Mouse (Mus musculus) MEL (cell line): ENCODE measurements around the gene Cds2. TPM values are rescaled to one million over a fixed set of nuclear protein-coding genes. Genes with fewer than 3 reads are reported as not detected.

Experiments used
- DNase-seq: peaks from one replicate; pipeline ENCODE4 v3.0.0; 2011; ENCODE audit warnings: low read depth, low spot score
- H3K27ac ChIP-seq: 2 replicates; pipeline ENCODE4 v1.5.1; 2012; ENCODE audit warnings: low read depth, mild to moderate bottlenecking, control low read depth, low read length, moderate library complexity; ENCODE audit not compliant: control insufficient read depth
- H3K27me3 ChIP-seq, 2 experiments: fragments of 150-350 bp in 1 of 2; sonication (generic) in 1 of 2; 2 replicates each; pipeline ENCODE4 v1.6.1; 2012; ENCODE audit warnings: low read length in 2 of 2, mild to moderate bottlenecking in 2 of 2, improper control_type of control experiment in 1 of 2, moderate library complexity in 1 of 2; ENCODE audit not compliant: insufficient read depth in 2 of 2, control insufficient read depth in 1 of 2
- H3K36me3 ChIP-seq, 2 experiments: 2 replicates each; pipeline ENCODE4 v1.6.1; 2012 to 2014; ENCODE audit warnings: low read length in 2 of 2, improper control_type of control experiment in 1 of 2, inconsistent platforms in 1 of 2, mild to moderate bottlenecking in 1 of 2; ENCODE audit not compliant: insufficient read depth in 2 of 2, control insufficient read depth in 1 of 2
- H3K4me1 ChIP-seq, 2 experiments: fragments of 150-350 bp in 1 of 2; sonication (generic) in 1 of 2; 2 replicates each; pipeline ENCODE4 v1.6.1; 2012; ENCODE audit warnings: low read length in 2 of 2, improper control_type of control experiment in 1 of 2, mild to moderate bottlenecking in 1 of 2; ENCODE audit not compliant: insufficient read depth in 2 of 2, control insufficient read depth in 1 of 2
- H3K4me3 ChIP-seq, 2 experiments: fragments of 150-350 bp in 1 of 2; sonication (generic) in 1 of 2; 2 replicates each; pipeline ENCODE4 v1.5.1; 2012; ENCODE audit warnings: low read depth in 2 of 2, low read length in 2 of 2, mild to moderate bottlenecking in 2 of 2, moderate library complexity in 2 of 2, control low read depth in 1 of 2, improper control_type of control experiment in 1 of 2; ENCODE audit not compliant: control insufficient read depth in 1 of 2, insufficient read depth in 1 of 2
- H3K79me2 ChIP-seq: 2 replicates; pipeline ENCODE4 v1.6.1; 2012; ENCODE audit warnings: mild to moderate bottlenecking, low read length, moderate library complexity; ENCODE audit not compliant: control insufficient read depth, poor library complexity, insufficient read depth
- H3K9ac ChIP-seq: 2 replicates; pipeline ENCODE4 v1.6.1; 2012; ENCODE audit warnings: low read depth, mild to moderate bottlenecking, control low read depth, low read length, moderate library complexity; ENCODE audit not compliant: control insufficient read depth, poor library complexity, severe bottlenecking
- H3K9me3 ChIP-seq: fragments of 150-350 bp; sonication (generic); replicated peaks from 2 replicates; pipeline ENCODE4 v1.6.1; 2012; ENCODE audit warnings: mild to moderate bottlenecking, low read length, improper control_type of control experiment, moderate library complexity; ENCODE audit not compliant: insufficient read depth
- BHLHE40 ChIP-seq: IDR thresholded peaks from 2 replicates; pipeline ENCODE4 v1.6.1; 2012; ENCODE audit warnings: low read depth, mild to moderate bottlenecking, inconsistent platforms, low read length, improper control_type of control experiment, borderline replicate concordance
- CHD1 ChIP-seq: IDR thresholded peaks from 2 replicates; pipeline ENCODE4 v1.6.1; 2012; ENCODE audit warnings: low read depth, mild to moderate bottlenecking, inconsistent platforms, low read length, improper control_type of control experiment
- CTCF ChIP-seq, 3 experiments: IDR thresholded peaks in 2 of 3; conservative IDR thresholded peaks in 1 of 3; 2 replicates each; pipeline ENCODE4 v1.5.1; 2011 to 2012; ENCODE audit warnings: low read length in 3 of 3, low read depth in 2 of 3, mild to moderate bottlenecking in 2 of 3, improper control_type of control experiment in 1 of 3, inconsistent platforms in 1 of 3, mixed read lengths in 1 of 3, moderate library complexity in 1 of 3; ENCODE audit not compliant: control insufficient read depth in 1 of 3, insufficient read depth in 1 of 3, poor library complexity in 1 of 3, severe bottlenecking in 1 of 3
- ELF1 ChIP-seq: IDR thresholded peaks from 2 replicates; pipeline ENCODE4 v1.6.1; 2014; ENCODE audit warnings: low read depth, mild to moderate bottlenecking, inconsistent platforms, low read length, improper control_type of control experiment, moderate library complexity
- GABPA ChIP-seq: IDR thresholded peaks from 2 replicates; pipeline ENCODE4 v1.6.1; 2012; ENCODE audit warnings: low read depth, mild to moderate bottlenecking, inconsistent platforms, low read length, improper control_type of control experiment, moderate library complexity
- GATA1 ChIP-seq: IDR thresholded peaks from 2 replicates; pipeline ENCODE4 v1.6.1; 2011; ENCODE audit warnings: low read depth, low read length, improper control_type of control experiment
- HCFC1 ChIP-seq: IDR thresholded peaks from 2 replicates; pipeline ENCODE4 v1.6.1; 2012; ENCODE audit warnings: low read depth, mild to moderate bottlenecking, inconsistent platforms, low read length, improper control_type of control experiment, moderate library complexity
- KAT2A ChIP-seq: conservative IDR thresholded peaks from 2 replicates; pipeline ENCODE4 v1.6.1; 2012; ENCODE audit warnings: low read depth, low read length, improper control_type of control experiment, inconsistent platforms
- MAFK ChIP-seq: IDR thresholded peaks from 2 replicates; pipeline ENCODE4 v1.6.1; 2011; ENCODE audit warnings: low read depth, mild to moderate bottlenecking, low read length, improper control_type of control experiment, borderline replicate concordance
- MAZ ChIP-seq: IDR thresholded peaks from 2 replicates; pipeline ENCODE4 v1.6.1; 2012; ENCODE audit warnings: low read depth, mild to moderate bottlenecking, inconsistent platforms, low read length, improper control_type of control experiment
- MEF2A ChIP-seq: IDR thresholded peaks from 2 replicates; pipeline ENCODE4 v1.6.1; 2014; ENCODE audit warnings: low read depth, mild to moderate bottlenecking, inconsistent platforms, low read length, improper control_type of control experiment; ENCODE audit not compliant: poor library complexity, insufficient replicate concordance, severe bottlenecking; ENCODE audit errors: extremely low read depth
- MXI1 ChIP-seq: IDR thresholded peaks from 2 replicates; pipeline ENCODE4 v1.6.1; 2011; ENCODE audit warnings: mild to moderate bottlenecking, low read depth, low read length, improper control_type of control experiment
- MYB ChIP-seq: IDR thresholded peaks from 2 replicates; pipeline ENCODE4 v1.6.1; 2011; ENCODE audit warnings: mild to moderate bottlenecking, low read depth, low read length, improper control_type of control experiment
- MYC ChIP-seq: IDR thresholded peaks from 2 replicates; pipeline ENCODE4 v1.6.1; 2011; ENCODE audit warnings: low read depth, mild to moderate bottlenecking, low read length, improper control_type of control experiment, moderate library complexity
- POLR2A ChIP-seq, 2 experiments: IDR thresholded peaks; 2 replicates each; pipeline ENCODE4 v1.6.1; 2011 to 2012; ENCODE audit warnings: low read length in 2 of 2, mild to moderate bottlenecking in 2 of 2, control low read depth in 1 of 2, improper control_type of control experiment in 1 of 2, low read depth in 1 of 2, moderate library complexity in 1 of 2; ENCODE audit not compliant: control insufficient read depth in 1 of 2, insufficient read depth in 1 of 2, poor library complexity in 1 of 2
- POLR2AphosphoS2 ChIP-seq: IDR thresholded peaks from 2 replicates; pipeline ENCODE4 v1.6.1; 2011; ENCODE audit warnings: low read length, improper control_type of control experiment
- RCOR1 ChIP-seq: IDR thresholded peaks from 2 replicates; pipeline ENCODE4 v1.6.1; 2012; ENCODE audit warnings: low read depth, mild to moderate bottlenecking, inconsistent platforms, low read length, improper control_type of control experiment
- SIN3A ChIP-seq: IDR thresholded peaks from 2 replicates; pipeline ENCODE4 v1.6.1; 2012; ENCODE audit warnings: low read length, improper control_type of control experiment, inconsistent platforms
- TAL1 ChIP-seq: IDR thresholded peaks from 2 replicates; pipeline ENCODE4 v1.6.1; 2012; ENCODE audit warnings: mild to moderate bottlenecking, inconsistent platforms, low read length, moderate library complexity, mixed read lengths
- UBTF ChIP-seq: IDR thresholded peaks from 2 replicates; pipeline ENCODE4 v1.6.1; 2012; ENCODE audit warnings: low read depth, mild to moderate bottlenecking, inconsistent platforms, low read length, improper control_type of control experiment, moderate library complexity, borderline replicate concordance; ENCODE audit not compliant: insufficient read depth
- USF1 ChIP-seq: IDR thresholded peaks from 2 replicates; pipeline ENCODE4 v1.6.1; 2014; ENCODE audit warnings: low read depth, mild to moderate bottlenecking, inconsistent platforms, low read length, improper control_type of control experiment, moderate library complexity
- USF2 ChIP-seq, 2 experiments: IDR thresholded peaks; 2 replicates each; pipeline ENCODE4 v1.6.1; 2011 to 2012; ENCODE audit warnings: improper control_type of control experiment in 2 of 2, low read length in 2 of 2, borderline replicate concordance in 1 of 2, inconsistent platforms in 1 of 2, low read depth in 1 of 2, mild to moderate bottlenecking in 1 of 2; ENCODE audit not compliant: insufficient read depth in 1 of 2
- ZC3H11A ChIP-seq: IDR thresholded peaks from 2 replicates; pipeline ENCODE4 v1.6.1; 2012; ENCODE audit warnings: low read depth, mild to moderate bottlenecking, inconsistent platforms, low read length, improper control_type of control experiment
- ZKSCAN1 ChIP-seq: IDR thresholded peaks from 2 replicates; pipeline ENCODE4 v1.6.1; 2012; ENCODE audit warnings: low read depth, mild to moderate bottlenecking, inconsistent platforms, low read length, improper control_type of control experiment, moderate library complexity
- ZNF384 ChIP-seq: IDR thresholded peaks from 2 replicates; pipeline ENCODE4 v1.6.1; 2012; ENCODE audit warnings: low read depth, mild to moderate bottlenecking, inconsistent platforms, low read length, improper control_type of control experiment
- polyA plus RNA-seq, 2 experiments: library from polyadenylated mRNA; stranded (reverse) in 1 of 2; unstranded in 1 of 2; fragments of >175 nt in 1 of 2; fragments of >200 nt in 1 of 2; gene quantifications; 2 replicates each; pipeline versions ENCODE4 v1.2.1 to v1.2.4; 2012; ENCODE audit warnings: low replicate concordance in 2 of 2, low read depth in 1 of 2; ENCODE audit not compliant: insufficient read length in 2 of 2, insufficient read depth in 1 of 2, missing spikeins in 1 of 2
- total RNA-seq: library from RNA; depleted of rRNA; stranded (reverse); fragments of 300-350 nt; gene quantifications from 2 replicates; pipeline ENCODE4 v1.2.3, GENCODE M21; 2012

The Cds2 gene
- total and polyA plus RNA-seq, 3 experiments = 8.8 to 28.5 TPM; not detected in 1

GRCm38 (mm10) chr2:132270331-132270951 lies 7.5 kb downstream of the Cds2 start:
- no peak overlapping the region for H3K27ac ChIP-seq
- peaks cover 0 to 7% of the 10 kb centered on the region in 2 experiments; a peak in 2 of 4 replicates for H3K4me1 ChIP-seq
- TF ChIP-seq MAFK = no peak
- no peak for TF ChIP-seq UBTF
- no peak for TF ChIP-seq BHLHE40
- no peak for TF ChIP-seq SIN3A
- no peak for TF ChIP-seq ZNF384
- no peak for TF ChIP-seq MYB
- TF ChIP-seq GATA1 = no peak
- TF ChIP-seq USF1 = no peak
- TF ChIP-seq ZC3H11A = no peak
- TF ChIP-seq ZKSCAN1 = no peak
- no peak for TF ChIP-seq MXI1
- no peak for TF ChIP-seq ELF1
- H3K79me2 ChIP-seq = peaks cover 32% of the 10 kb centered on the region
- DNase-seq = no peak
- no peak overlapping the region for H3K9ac ChIP-seq
- no peak overlapping the region for H3K4me3 ChIP-seq
- H3K27me3 ChIP-seq = no peaks in the 10 kb centered on the region
- no peaks in the 10 kb centered on the region for H3K9me3 ChIP-seq
- H3K36me3 ChIP-seq = peaks cover 0 to 7% of the 10 kb centered on the region in 2 experiments; a peak in 2 of 4 replicates

DNA sequence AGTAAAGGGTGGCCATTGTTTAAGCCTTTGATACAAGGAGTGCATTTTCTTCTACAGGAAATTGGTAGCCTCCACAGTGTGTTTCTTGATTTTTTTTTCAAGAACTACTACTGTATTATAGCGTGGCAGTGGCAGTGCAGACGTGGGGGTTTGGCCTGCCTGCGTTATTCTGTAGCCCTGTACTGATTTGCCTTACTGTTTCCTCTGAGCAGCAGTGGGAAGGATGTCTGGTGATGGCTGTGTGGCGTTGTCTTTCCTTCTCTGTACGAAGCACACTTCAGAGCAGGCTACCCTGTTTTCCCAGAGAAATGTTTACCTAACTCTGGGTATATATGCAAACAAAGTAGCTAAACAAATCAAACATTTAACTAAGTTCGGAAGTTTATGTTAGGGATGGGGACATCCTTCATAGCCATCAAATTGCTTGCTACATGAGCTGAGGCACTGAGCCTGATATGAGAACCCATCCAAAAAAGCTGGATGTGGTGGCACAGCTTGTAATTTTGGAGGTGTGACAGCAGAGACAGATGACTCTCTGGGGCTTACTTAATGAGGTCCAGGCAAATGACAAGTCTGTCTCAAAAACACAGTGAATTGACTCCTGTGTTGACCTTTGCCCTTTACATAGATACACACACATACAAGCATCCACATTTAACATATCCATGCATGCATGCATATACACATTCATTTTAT lies 9.9 kb downstream of the Cds2 start:
- Histone ChIP-seq H3K4me1 (peaks cover 0 to 7% of the 10 kb centered on the region in 2 experiments; a peak in 1 of 4 replicates), H3K27ac (no peak overlapping the region), H3K36me3 (peaks cover 0 to 5% of the 10 kb centered on the region in 2 experiments; a peak in 2 of 4 replicates), H3K9me3 (no peaks in the 10 kb centered on the region), H3K27me3 (no peaks in the 10 kb centered on the region), H3K9ac (no peak overlapping the region), H3K4me3 (no peak overlapping the region), H3K79me2 (peaks cover 28% of the 10 kb centered on the region)
- DNase-seq = no peak
- TF ChIP-seq ZNF384 (no peak), UBTF (no peak), TAL1 (no peak), POLR2A (IDR thresholded peaks at IDR 0.05; ENCODE audit: control insufficient read depth in 1 of 2, insufficient read depth in 1 of 2, low read depth in 1 of 2, low read length in 2 of 2, poor library complexity in 1 of 2) (no peak), ZC3H11A (no peak), CHD1 (no peak), CTCF (IDR thresholded peaks at IDR 0.05 in 2 of 3, conservative IDR thresholded peaks at IDR 0.05 in 1 of 3; ENCODE audit: control insufficient read depth in 1 of 3, insufficient read depth in 1 of 3, low read depth in 2 of 3, low read length in 3 of 3, poor library complexity in 1 of 3, severe bottlenecking in 1 of 3) (no peak), KAT2A (no peak), MAFK (no peak), MAZ (no peak), GATA1 (no peak), POLR2AphosphoS2 (no peak), MXI1 (no peak), RCOR1 (no peak), GABPA (no peak), MEF2A (no peak), USF2 (IDR thresholded peaks at IDR 0.05; ENCODE audit: borderline replicate concordance in 1 of 2, insufficient read depth in 1 of 2, low read depth in 1 of 2, low read length in 2 of 2) (no peak), MYC (no peak), HCFC1 (no peak)
